Mouse (Mus musculus) megakaryocyte-erythroid progenitor cell, adult 5 weeks (primary cell): Measurements from ENCODE around the gene Ipo11. TPM values are rescaled to one million over a fixed set of nuclear protein-coding genes. Genes with fewer than 3 reads are reported as not detected.

ENCODE experiments used
- polyA plus RNA-seq: library from polyadenylated mRNA; stranded (reverse); fragments of >175 nt; gene quantifications from 2 replicates; pipeline ENCODE4 v1.2.3, GENCODE M21; 2012

Ipo11 gene
- polyA plus RNA-seq = 12.6 and 19.5 TPM in 2 replicates

DNA sequence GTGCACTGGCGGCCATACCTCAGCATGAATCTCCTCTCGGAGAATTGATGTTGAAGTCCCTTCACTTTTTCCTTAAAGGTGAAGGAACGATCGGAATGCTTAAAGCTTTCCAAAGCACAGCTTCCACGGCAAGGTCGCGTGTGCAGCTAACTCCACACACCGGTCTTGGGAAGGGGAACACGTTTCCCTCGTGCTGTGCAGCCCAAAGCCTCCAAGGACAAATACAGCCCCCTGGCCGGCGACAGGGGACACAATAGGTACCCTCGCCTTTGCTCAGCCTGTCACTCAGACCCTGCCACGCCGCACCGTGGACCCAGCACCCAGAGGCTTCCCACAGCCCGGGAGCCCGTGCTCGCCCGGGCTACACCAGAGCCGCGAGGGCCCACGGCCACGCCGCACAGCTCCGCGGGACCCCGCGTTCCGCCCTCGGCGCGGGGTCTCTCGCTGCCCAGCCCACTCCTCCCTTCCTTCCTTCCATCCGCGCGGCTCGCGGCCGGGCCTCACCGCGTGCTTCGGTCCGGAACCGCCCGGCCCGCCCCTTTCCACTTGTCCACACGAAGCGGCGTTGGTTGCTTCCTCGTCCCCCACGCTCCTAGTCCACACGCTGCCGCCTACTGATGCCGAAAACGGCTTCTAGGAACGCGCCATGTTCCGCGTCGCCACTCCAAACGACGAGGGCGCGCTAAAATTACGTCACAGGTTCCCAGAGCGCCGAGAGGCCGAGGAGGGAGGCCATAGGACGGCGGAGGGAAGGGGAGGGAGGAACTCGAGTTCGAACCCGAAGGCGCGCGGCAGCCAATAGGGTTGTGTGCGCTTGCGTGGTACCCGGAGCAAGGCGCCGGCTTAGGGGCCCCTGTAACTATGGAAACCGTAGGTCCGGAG lies at the start of gene Ipo11:
Gene Ipo11, minus strand, starts transcription at position 703 of the 882 bp plus-strand sequence.

DNA sequence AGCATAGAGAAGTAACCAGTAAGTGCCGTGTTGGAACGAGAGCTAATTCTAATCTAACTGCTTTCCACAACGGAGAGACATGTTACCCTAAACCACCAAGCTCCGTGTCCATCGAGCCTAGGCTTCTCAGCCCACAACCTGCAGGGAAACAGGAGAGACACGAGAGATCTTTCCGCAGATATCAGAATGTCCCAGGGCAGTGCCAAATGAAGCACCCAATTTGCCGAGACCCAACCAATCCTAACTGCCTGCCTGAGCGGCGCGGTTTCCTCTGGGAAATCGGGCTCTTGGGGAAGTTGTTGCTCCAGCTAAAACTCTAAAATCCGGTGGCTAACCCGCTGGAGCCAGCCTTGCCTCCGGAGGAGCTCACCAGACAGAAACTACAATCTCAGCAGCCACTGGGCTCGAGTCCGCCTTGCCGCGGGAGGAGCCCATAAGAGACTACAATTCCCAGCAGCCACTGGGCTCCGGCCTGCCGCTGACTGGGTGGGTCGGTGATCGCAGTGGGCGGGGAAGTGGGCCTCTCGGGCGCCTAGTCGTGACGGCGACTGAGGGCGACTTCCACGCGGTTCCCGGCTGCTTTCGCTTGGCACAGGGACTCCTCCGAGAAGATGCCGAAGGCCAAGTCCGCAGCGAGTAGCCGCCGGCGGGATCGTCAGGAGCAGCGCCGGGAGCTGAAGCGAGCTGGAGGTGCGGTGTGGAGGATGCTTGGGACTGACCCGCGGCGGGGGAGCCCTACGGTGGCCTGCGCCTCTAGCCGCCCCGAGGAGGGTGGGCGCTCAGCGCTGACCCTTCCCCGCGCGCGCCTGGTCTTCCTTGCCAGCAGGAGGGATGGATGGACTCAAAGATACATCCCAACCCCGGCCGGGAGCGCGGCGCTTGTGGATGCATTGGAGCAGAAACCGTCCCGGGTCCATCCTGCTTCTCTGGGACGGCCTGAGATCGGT lies 10.1 kb upstream of the Ipo11 start, which contains the start of gene Dimt1:
Gene Dimt1, plus strand, starts transcription at position 534 of the 947 bp plus-strand sequence.

Other genes with a start within 250 kb of the Ipo11 start
- gene Dimt1, start 10.2 kb upstream of the Ipo11 start, polyA plus RNA-seq = 21.7 and 22.5 TPM in 2 replicates
- gene Kif2a, start 85.2 kb upstream of the Ipo11 start, polyA plus RNA-seq = 13.6 and 20.0 TPM in 2 replicates